Mouse (Mus musculus): ENCODE measurements around the gene Mllt6.

GRCm38 (mm10) chr11:97700003-97700745, 37.0 kb downstream of the Mllt6 start, which contains the start of gene Pcgf2:
- TF ChIP-seq MAX (IDR thresholded peaks at IDR 0.05; ENCODE audit: low read depth) = no peak
- TF ChIP-seq POLR2AphosphoS2 (IDR thresholded peaks at IDR 0.05; ENCODE audit: insufficient read length, low read depth) = peak; percentile 81
- no peak for TF ChIP-seq TCF3 (IDR thresholded peaks at IDR 0.05; ENCODE audit: insufficient read length, low read depth)
